Mouse (Mus musculus): ENCODE data around the gene Myzap. TPM values are rescaled to one million over a fixed set of nuclear protein-coding genes. Genes with fewer than 3 reads are reported as not detected.

The Myzap gene
- polyA plus RNA-seq, 1 experiment from 2014 or later = 2.8 TPM

DNA sequence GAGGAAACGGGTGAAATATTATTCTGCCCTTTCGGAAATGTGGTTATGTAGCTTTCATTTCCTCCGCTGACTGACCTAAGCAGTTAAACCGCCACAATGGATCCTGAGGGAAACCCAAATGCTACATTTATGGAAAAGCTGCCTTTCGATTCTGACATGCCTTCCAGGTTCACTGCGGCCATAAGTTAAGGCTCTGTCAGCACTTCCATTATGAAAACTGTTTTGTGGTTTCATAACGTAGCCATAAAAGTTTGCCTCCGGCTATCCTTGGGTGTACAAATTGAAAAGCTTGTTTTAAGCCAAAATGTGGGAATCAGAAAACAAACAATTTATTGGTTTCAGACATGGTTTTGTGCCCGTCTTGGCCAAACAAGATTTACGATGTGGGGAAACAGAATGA, 79.3 kb downstream of the Myzap start:
- Histone ChIP-seq H3K4me3 (replicated peaks; ENCODE audit: low read length) (no peak overlapping the region), H3K27ac (ENCODE audit: low read length) (no peak overlapping the region), H3K9me3 (ENCODE audit: control insufficient read depth, low read length) (no peaks in the 10 kb centered on the region), H3K9ac (replicated peaks; ENCODE audit: low read depth, low read length) (no peak overlapping the region), H3K36me3 (ENCODE audit: control insufficient read depth, insufficient read depth) (no peaks in the 10 kb centered on the region), H3K4me2 (ENCODE audit: low read length) (no peak overlapping the region), H3K4me1 (replicated peaks; ENCODE audit: control insufficient read depth, insufficient read depth, low read length) (no peaks in the 10 kb centered on the region), H3K27me3 (replicated peaks; ENCODE audit: control insufficient read depth, insufficient read depth, low read length) (no peaks in the 10 kb centered on the region)
- WGBS = 96% methylated on average over 10 of the region's 10 CpGs
- ATAC-seq = no peak

DNA sequence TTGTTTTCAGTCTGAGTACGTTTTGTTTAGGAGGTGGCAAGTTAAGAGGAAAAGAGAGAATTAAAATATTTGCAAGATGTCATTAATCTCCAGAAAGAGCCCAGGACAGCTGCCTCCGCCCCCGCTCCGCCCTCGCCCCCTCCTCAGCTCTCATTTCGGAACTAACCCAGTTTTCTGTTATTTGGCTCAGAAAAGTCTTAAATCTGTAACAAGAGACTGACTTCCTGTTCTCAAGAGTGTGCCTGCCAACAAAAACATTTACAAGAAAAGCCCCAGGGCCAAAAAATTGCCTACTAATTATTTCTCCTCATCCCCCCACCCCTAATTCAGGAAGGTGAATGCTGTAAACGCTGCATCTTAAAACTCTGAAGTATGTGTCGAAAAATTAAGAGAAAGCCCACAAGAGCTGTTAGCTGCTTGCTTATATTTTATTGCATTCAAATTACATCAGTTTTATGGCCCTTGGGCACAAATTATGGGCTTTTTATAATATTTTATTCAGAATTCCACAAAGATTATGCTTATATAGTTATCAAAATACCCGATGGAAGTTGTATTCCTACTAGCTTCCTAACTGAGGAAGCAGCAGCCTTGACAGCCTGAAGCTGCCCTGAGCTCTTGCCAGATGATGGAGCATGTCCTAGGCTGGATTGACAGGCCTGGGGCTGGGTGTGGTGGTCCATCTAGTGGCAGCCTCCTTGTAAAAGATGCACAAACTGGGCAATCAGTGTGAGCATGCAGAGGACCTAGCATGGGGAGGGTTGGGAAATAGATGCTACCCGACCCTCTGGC, 93.6 kb downstream of the Myzap start:
- Histone ChIP-seq H3K4me1 (replicated peaks; ENCODE audit: control insufficient read depth, insufficient read depth, low read length) (no peaks in the 10 kb centered on the region), H3K36me3 (ENCODE audit: control insufficient read depth, insufficient read depth) (no peaks in the 10 kb centered on the region), H3K27ac (ENCODE audit: low read length) (no peak overlapping the region), H3K27me3 (replicated peaks; ENCODE audit: control insufficient read depth, insufficient read depth, low read length) (no peaks in the 10 kb centered on the region), H3K9me3 (ENCODE audit: control insufficient read depth, low read length) (no peaks in the 10 kb centered on the region), H3K9ac (replicated peaks; ENCODE audit: low read depth, low read length) (no peak overlapping the region), H3K4me2 (ENCODE audit: low read length) (no peak overlapping the region), H3K4me3 (replicated peaks; ENCODE audit: low read length) (no peak overlapping the region)
- no peak for ATAC-seq
- WGBS = 70% methylated on average over 10 of the region's 10 CpGs

DNA sequence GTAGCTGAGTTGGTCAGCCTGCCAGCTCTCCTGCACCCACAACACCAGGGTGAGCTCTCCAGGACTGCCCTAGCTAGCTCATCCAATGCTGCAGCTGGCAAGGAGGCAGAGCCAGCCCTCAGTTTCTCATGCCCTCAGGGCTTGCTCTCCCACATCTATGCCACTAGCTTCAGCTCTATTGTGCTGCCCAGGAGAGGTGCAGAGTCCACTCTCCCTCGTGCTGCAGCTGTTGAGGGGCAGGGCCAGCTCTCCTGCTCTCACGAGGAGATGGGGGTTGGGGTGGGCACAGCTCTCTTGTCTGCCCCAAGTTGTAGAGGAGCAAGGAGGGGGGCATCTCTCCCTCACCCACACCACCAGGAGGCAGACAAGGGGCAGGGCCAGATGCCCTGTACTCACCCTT, 95.5 kb downstream of the Myzap start:
- 28% methylated on average over 2 of the region's 2 CpGs for WGBS
- ATAC-seq = no peak
- no peak overlapping the region for H3K4me2 ChIP-seq (ENCODE audit: low read length)
- H3K4me1 ChIP-seq (replicated peaks; ENCODE audit: control insufficient read depth, insufficient read depth, low read length) = no peaks in the 10 kb centered on the region
- H3K9me3 ChIP-seq (ENCODE audit: control insufficient read depth, low read length) = no peaks in the 10 kb centered on the region
- no peaks in the 10 kb centered on the region for H3K36me3 ChIP-seq (ENCODE audit: control insufficient read depth, insufficient read depth)
- H3K27me3 ChIP-seq (replicated peaks; ENCODE audit: control insufficient read depth, insufficient read depth, low read length) = no peaks in the 10 kb centered on the region
- H3K4me3 ChIP-seq (replicated peaks; ENCODE audit: low read length) = no peak overlapping the region
- H3K9ac ChIP-seq (replicated peaks; ENCODE audit: low read depth, low read length) = no peak overlapping the region; the same call in 1 of the 2 replicates
- H3K27ac ChIP-seq (ENCODE audit: low read length) = no peak overlapping the region

- no peaks in the 10 kb centered on the region for H3K27me3 ChIP-seq (replicated peaks; ENCODE audit: control insufficient read depth, insufficient read depth, low read length)
- H3K9me3 ChIP-seq (ENCODE audit: control insufficient read depth, low read length) = no peaks in the 10 kb centered on the region
- H3K4me2 ChIP-seq (ENCODE audit: low read length) = no peak overlapping the region
- H3K27ac ChIP-seq (ENCODE audit: low read length) = no peak overlapping the region
- no peak overlapping the region for H3K4me3 ChIP-seq (replicated peaks; ENCODE audit: low read length)
- WGBS = 47% methylated on average over 5 of the region's 5 CpGs
- no peak overlapping the region for H3K9ac ChIP-seq (replicated peaks; ENCODE audit: low read depth, low read length)
- ATAC-seq = no peak
- no peaks in the 10 kb centered on the region for H3K36me3 ChIP-seq (ENCODE audit: control insufficient read depth, insufficient read depth)
- no peaks in the 10 kb centered on the region for H3K4me1 ChIP-seq (replicated peaks; ENCODE audit: control insufficient read depth, insufficient read depth, low read length)
Measured at GRCm38 (mm10) chr9:71493771-71494170, 98.4 kb downstream of the Myzap start.

DNA sequence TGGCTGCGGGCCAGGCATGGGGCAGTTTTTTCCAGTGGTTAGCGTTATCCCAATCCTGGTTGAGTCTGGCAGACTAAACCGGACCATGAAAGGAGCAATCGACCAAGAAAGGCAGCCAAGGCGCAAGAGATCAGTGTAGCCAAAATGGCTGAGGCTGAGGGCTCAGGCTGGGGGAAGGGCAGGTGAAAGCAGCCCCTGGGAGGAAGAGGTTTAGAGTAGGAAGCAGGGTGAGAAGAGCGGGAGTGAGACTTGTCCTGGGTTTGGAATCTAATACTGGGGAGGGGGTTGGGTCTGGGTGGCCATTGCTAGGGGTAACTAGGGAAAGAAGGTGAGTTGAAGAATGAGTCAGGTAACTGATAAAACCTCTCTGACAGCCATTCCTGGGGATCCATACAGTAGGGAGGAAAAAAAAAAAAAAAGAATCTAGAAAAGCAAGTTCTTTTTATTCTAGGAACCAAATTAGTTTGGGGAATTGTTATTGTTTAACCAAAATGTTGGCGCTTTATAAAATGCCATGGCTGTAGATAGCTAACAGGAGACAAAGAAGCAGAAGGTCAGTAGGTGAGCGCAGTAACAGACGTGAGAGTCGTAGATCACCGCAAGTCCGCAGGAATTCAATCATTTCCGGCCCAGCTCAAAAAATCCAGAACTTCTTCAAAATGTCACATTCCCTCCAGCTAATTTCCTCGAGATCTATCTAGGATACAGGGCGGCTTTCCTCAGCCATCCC, 99.7 kb downstream of the Myzap start:
- H3K9me3 ChIP-seq (ENCODE audit: control insufficient read depth, low read length) = no peaks in the 10 kb centered on the region
- H3K27ac ChIP-seq (ENCODE audit: low read length) = no peak overlapping the region
- no peak overlapping the region for H3K9ac ChIP-seq (replicated peaks; ENCODE audit: low read depth, low read length)
- no peak for ATAC-seq
- no peaks in the 10 kb centered on the region for H3K36me3 ChIP-seq (ENCODE audit: control insufficient read depth, insufficient read depth)
- no peak overlapping the region for H3K4me2 ChIP-seq (ENCODE audit: low read length)
- H3K27me3 ChIP-seq (replicated peaks; ENCODE audit: control insufficient read depth, insufficient read depth, low read length) = 0 out of 2 replicates have a peak, but pooled peaks cover 3% of the 10 kb centered on the region
- 88% methylated on average over 15 of the region's 15 CpGs for WGBS
- H3K4me1 ChIP-seq (replicated peaks; ENCODE audit: control insufficient read depth, insufficient read depth, low read length) = no peaks in the 10 kb centered on the region
- H3K4me3 ChIP-seq (replicated peaks; ENCODE audit: low read length) = no peak overlapping the region

- H3K4me2 ChIP-seq (ENCODE audit: low read length) = no peak overlapping the region
- no peak overlapping the region for H3K27ac ChIP-seq (ENCODE audit: low read length)
- no peaks in the 10 kb centered on the region for H3K36me3 ChIP-seq (ENCODE audit: control insufficient read depth, insufficient read depth)
- no peak for ATAC-seq
- H3K9me3 ChIP-seq (ENCODE audit: control insufficient read depth, low read length) = no peaks in the 10 kb centered on the region
- WGBS = 50% methylated on average over 3 of the region's 3 CpGs
- no peak overlapping the region for H3K4me3 ChIP-seq (replicated peaks; ENCODE audit: low read length)
- H3K27me3 ChIP-seq (replicated peaks; ENCODE audit: control insufficient read depth, insufficient read depth, low read length) = 0 out of 2 replicates have a peak, but pooled peaks cover 3% of the 10 kb centered on the region
- no peaks in the 10 kb centered on the region; the same call in 1 of the 2 replicates for H3K4me1 ChIP-seq (replicated peaks; ENCODE audit: control insufficient read depth, insufficient read depth, low read length)
- no peak overlapping the region for H3K9ac ChIP-seq (replicated peaks; ENCODE audit: low read depth, low read length)
Measured at GRCm38 (mm10) chr9:71490076-71490475, 102.1 kb downstream of the Myzap start.

DNA sequence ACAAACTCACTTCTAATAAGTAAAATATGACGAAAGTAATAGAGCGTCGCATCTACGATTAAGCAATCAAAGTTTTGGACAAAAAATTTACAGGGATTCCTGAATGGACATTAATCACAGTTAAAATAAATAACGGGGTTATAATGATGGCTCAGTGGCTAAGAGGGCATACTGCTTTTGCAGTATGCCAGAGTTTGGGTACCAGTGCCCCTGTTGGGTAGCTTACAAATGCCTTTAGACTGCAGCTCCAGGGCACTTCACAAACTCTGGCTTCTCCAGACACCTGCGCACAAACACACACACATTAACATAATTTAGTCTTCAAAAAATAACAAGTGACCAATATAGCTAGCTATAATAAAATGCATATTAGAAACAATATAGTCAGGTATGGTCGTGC, 106.0 kb downstream of the Myzap start:
- Histone ChIP-seq H3K4me2 (ENCODE audit: low read length) (peak overlapping the region; percentile 47), H3K4me1 (replicated peaks; ENCODE audit: control insufficient read depth, insufficient read depth, low read length) (peaks cover 7% of the 10 kb centered on the region), H3K36me3 (ENCODE audit: control insufficient read depth, insufficient read depth) (peaks cover 21% of the 10 kb centered on the region), H3K27me3 (replicated peaks; ENCODE audit: control insufficient read depth, insufficient read depth, low read length) (0 out of 2 replicates have a peak, but pooled peaks cover 3% of the 10 kb centered on the region), H3K4me3 (replicated peaks; ENCODE audit: low read length) (peak overlapping the region; percentile 90), H3K9me3 (ENCODE audit: control insufficient read depth, low read length) (no peaks in the 10 kb centered on the region), H3K27ac (ENCODE audit: low read length) (no peak overlapping the region; the same call in 1 of the 2 replicates), H3K9ac (replicated peaks; ENCODE audit: low read depth, low read length) (0 out of 2 replicates have a peak overlapping the region, but pooled peaks have one; percentile 41)
- 44% methylated on average over 7 of the region's 7 CpGs for WGBS
- ATAC-seq = peak; percentile 23

- whole genome bisulfite sequencing = under 1% methylated on average over 63 of the region's 70 CpGs
- peak within 1 kb of the TSS; percentile 97 for H3K9ac ChIP-seq (replicated peaks; ENCODE audit: low read depth, low read length)
- ATAC-seq = peak; percentile 100
Measured at GRCm38 (mm10) chr9:71485475-71486094, 106.6 kb downstream of the Myzap start, which contains the start of gene Polr2m. Polr2m (minus strand) TSS chr9:71485935.

More at GRCm38 (mm10) chr9:71485475-71486094, 106.6 kb downstream of the Myzap start, which contains the start of gene Polr2m:
- Histone ChIP-seq H3K27me3 (replicated peaks; ENCODE audit: control insufficient read depth, insufficient read depth, low read length) (0 out of 2 replicates have a peak, but pooled peaks cover 3% of the 10 kb centered on the region), H3K4me1 (replicated peaks; ENCODE audit: control insufficient read depth, insufficient read depth, low read length) (peaks cover 7% of the 10 kb centered on the region), H3K9me3 (ENCODE audit: control insufficient read depth, low read length) (no peaks in the 10 kb centered on the region), H3K36me3 (ENCODE audit: control insufficient read depth, insufficient read depth) (peaks cover 26% of the 10 kb centered on the region), H3K4me3 (replicated peaks; ENCODE audit: low read length) (peak within 1 kb of the TSS; percentile 90), H3K4me2 (ENCODE audit: low read length) (peak within 1 kb of the TSS; percentile 80), H3K27ac (ENCODE audit: low read length) (peak within 1 kb of the TSS; percentile 88)
